Mouse (Mus musculus) CH12.LX (cell line): Measurements from ENCODE around the gene Serinc1.

Experiments
- CHD1 ChIP-seq: IDR thresholded peaks from 2 replicates; pipeline ENCODE4 v1.6.1; 2012; ENCODE audit warnings: low read depth, low read length, improper control_type of control experiment, inconsistent platforms
- CHD2 ChIP-seq: IDR thresholded peaks from 2 replicates; pipeline ENCODE4 v1.6.1; 2011; ENCODE audit warnings: low read length, improper control_type of control experiment
- CTCF ChIP-seq, 2 experiments: IDR thresholded peaks in 1 of 2; conservative IDR thresholded peaks in 1 of 2; 2 replicates each; pipeline ENCODE4 v1.5.1; 2011 to 2012; ENCODE audit warnings: low read depth in 2 of 2, low read length in 2 of 2, improper control_type of control experiment in 1 of 2, inconsistent platforms in 1 of 2, mild to moderate bottlenecking in 1 of 2, moderate library complexity in 1 of 2
- HCFC1 ChIP-seq: IDR thresholded peaks from 2 replicates; pipeline ENCODE4 v1.6.1; 2012; ENCODE audit warnings: low read depth, mild to moderate bottlenecking, inconsistent platforms, low read length, improper control_type of control experiment
- MAX ChIP-seq: IDR thresholded peaks from 2 replicates; pipeline ENCODE4 v1.6.1; 2011; ENCODE audit warnings: low read length, improper control_type of control experiment
- MXI1 ChIP-seq: IDR thresholded peaks from 2 replicates; pipeline ENCODE4 v1.6.1; 2011; ENCODE audit warnings: mild to moderate bottlenecking, low read depth, low read length, improper control_type of control experiment
- NELFE ChIP-seq: IDR thresholded peaks from 2 replicates; pipeline ENCODE4 v1.6.1; 2011; ENCODE audit warnings: low read depth, low read length, improper control_type of control experiment
- PAX5 ChIP-seq: IDR thresholded peaks from 2 replicates; pipeline ENCODE4 v1.6.1; 2012; ENCODE audit warnings: low read length, inconsistent platforms, mixed read lengths
- POLR2A ChIP-seq: IDR thresholded peaks from 2 replicates; pipeline ENCODE4 v1.6.1; 2011; ENCODE audit warnings: low read depth, mild to moderate bottlenecking, improper control_type of control experiment, low read length
- TCF12 ChIP-seq: IDR thresholded peaks from 2 replicates; pipeline ENCODE4 v1.6.1; 2014; ENCODE audit warnings: low read depth, mild to moderate bottlenecking, inconsistent platforms, low read length, improper control_type of control experiment
- ZC3H11A ChIP-seq: IDR thresholded peaks from 2 replicates; pipeline ENCODE4 v1.6.1; 2012; ENCODE audit warnings: low read depth, mild to moderate bottlenecking, inconsistent platforms, low read length, improper control_type of control experiment

DNA sequence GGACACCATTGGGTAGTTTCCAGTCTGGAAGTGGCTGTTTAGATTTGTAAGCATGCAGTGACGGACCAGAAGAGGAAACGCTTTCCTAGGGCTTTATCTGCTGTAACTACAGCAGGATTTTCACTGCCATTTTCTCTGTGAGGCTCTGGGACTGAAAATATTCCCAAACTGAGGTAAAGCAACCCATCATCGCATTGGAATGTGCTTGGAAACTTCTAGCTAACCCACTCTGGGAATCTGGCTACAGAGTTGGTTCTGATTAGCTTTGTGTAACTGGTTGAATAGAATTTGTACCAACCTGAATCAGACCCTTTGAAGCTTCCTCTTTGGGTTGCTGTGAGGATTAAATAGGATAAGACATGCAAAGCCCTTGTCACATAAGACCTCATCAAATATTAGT lies 47.6 kb downstream of the Serinc1 start:
- TF ChIP-seq CTCF (conservative IDR thresholded peaks at IDR 0.05 in 1 of 2, IDR thresholded peaks at IDR 0.05 in 1 of 2; ENCODE audit: low read depth in 2 of 2, low read length in 2 of 2) (no peak), POLR2A (no peak), TCF12 (no peak), MXI1 (no peak), HCFC1 (no peak), PAX5 (no peak), ZC3H11A (no peak), CHD1 (no peak), NELFE (no peak), CHD2 (no peak), MAX (no peak)
